20 mouse cellular contexts compared by ENCODE assay signal in the genomic region with DNA sequence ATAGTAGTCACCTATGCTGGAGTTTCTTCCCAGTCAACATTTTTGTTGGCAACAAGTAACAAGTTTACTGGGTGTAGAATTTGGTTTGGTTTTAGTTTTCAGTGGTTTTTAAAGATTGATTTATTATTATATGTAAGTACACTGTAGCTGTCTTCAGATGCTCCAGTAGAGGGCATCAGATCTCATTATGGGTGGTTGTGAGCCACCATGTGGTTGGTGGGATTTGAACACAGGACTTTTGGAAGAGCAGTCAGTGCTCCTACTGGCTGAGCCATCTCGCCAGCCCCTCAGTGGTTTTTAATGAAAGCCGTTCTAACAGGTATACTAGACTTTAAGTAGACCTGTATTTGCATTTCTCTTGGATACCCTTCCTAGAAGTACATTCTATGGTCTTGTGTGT. TPM values are rescaled to one million over a fixed set of nuclear protein-coding genes. Genes with fewer than 3 reads are reported as not detected.
DNase-seq lines count a peak whose midpoint lies in the region; ATAC-seq and TF ChIP-seq lines count a peak whose summit lies in the region.
"Had no signal": no experiment of that assay in that cellular context is flagged by ENCODE, and none has a peak within 500 bp of the region (broad histone marks: within the 10 kb centered on the region; RNA-seq: fewer than 3 reads in every experiment).

No protein-coding gene starts in this region.

- no peaks in the 10 kb centered on the region for H3K4me1 ChIP-seq in heart, adult 2 months (ENCODE audit: control insufficient read depth, insufficient read depth, low read length)
- peaks cover 7 to 16% of the 10 kb centered on the region in 2 experiments for H3K4me1 ChIP-seq in liver, embryonic 14.5 days (replicated peaks; ENCODE audit: control insufficient read depth in 2 of 2, insufficient read depth in 2 of 2, low read length in 1 of 2)
- H3K4me1 ChIP-seq in liver, embryonic 11.5 days (replicated peaks; ENCODE audit: control insufficient read depth, insufficient read depth, low read length): peaks cover 13% of the 10 kb centered on the region
- H3K4me1 ChIP-seq in CH12.LX (ENCODE audit: control insufficient read depth in 1 of 2, insufficient read depth in 2 of 2): peaks cover 5 to 40% of the 10 kb centered on the region in 2 experiments; a peak in 2 of 4 replicates
- H3K4me1 ChIP-seq in stomach, postnatal 0 days (replicated peaks; ENCODE audit: control insufficient read depth, insufficient read depth): no peaks in the 10 kb centered on the region

- no peaks in the 10 kb centered on the region for H3K79me2 ChIP-seq in heart, adult 2 months (replicated peaks; ENCODE audit: control insufficient read depth, insufficient read depth, low read length)
- H3K79me2 ChIP-seq in CH12.LX (replicated peaks; ENCODE audit: control insufficient read depth, extremely low read depth, insufficient read depth, poor library complexity, severe bottlenecking): no peaks in the 10 kb centered on the region

- H3K27ac ChIP-seq in heart, adult 2 months: no peak overlapping the region
- no peak overlapping the region for H3K27ac ChIP-seq in liver, embryonic 14.5 days
- H3K27ac ChIP-seq in liver, embryonic 11.5 days (ENCODE audit: low read depth, low read length): no peak overlapping the region
- H3K27ac ChIP-seq in CH12.LX (ENCODE audit: insufficient read depth, low read depth): no peak overlapping the region
- no peak overlapping the region for H3K27ac ChIP-seq in stomach, postnatal 0 days (replicated peaks)
- H3K27ac ChIP-seq: embryonic facial prominence, embryonic 15.5 days; forebrain, embryonic 15.5 days; heart, embryonic 13.5 days; hindbrain, embryonic 14.5 days had no signal

- dilution Hi-C loops in CH12.LX (cut with MboI; ENCODE audit: extremely low pct_ligation_motif_present, extremely low pct_unique_long_range_greater_than_20kb, low sequenced_read_pairs): no loop called here

- in situ Hi-C loops in CH12.LX (cut with MboI; ENCODE audit: low pct_ligation_motif_present, low pct_unique_long_range_greater_than_20kb, low sequenced_read_pairs): loop anchor here (25.0 kb wide), 1 partner anchor 129 kb away; the partner anchor contains the start of gene Ccdc63

- H3K4me3 ChIP-seq in heart, adult 2 months: no peak overlapping the region
- H3K4me3 ChIP-seq in liver, embryonic 14.5 days (ENCODE audit: insufficient read depth in 1 of 2, low read depth in 2 of 2, low read length in 2 of 2): no peak overlapping the region
- H3K4me3 ChIP-seq in liver, embryonic 11.5 days (ENCODE audit: low read depth, low read length): no peak overlapping the region
- H3K4me3 ChIP-seq in CH12.LX (replicated peaks in 1 of 3; ENCODE audit: low read depth in 2 of 3, low read length in 2 of 3, poor library complexity in 1 of 3): no peak overlapping the region
- no peak overlapping the region for H3K4me3 ChIP-seq in stomach, postnatal 0 days (ENCODE audit: low read depth, low read length)
- H3K4me3 ChIP-seq: embryonic facial prominence, embryonic 15.5 days; forebrain, embryonic 15.5 days; heart, embryonic 13.5 days had no signal

- 96% methylated on average over 2 of the region's 2 CpGs for WGBS in heart, adult 2 months
- 73% methylated on average over 2 of the region's 2 CpGs for WGBS in liver, embryonic 14.5 days (ENCODE audit: insufficient replicate concordance)
- 84% methylated on average over 2 of the region's 2 CpGs for WGBS in liver, embryonic 11.5 days
- 92% methylated on average over 2 of the region's 2 CpGs for WGBS in stomach, postnatal 0 days

- no peaks in the 10 kb centered on the region for H3K27me3 ChIP-seq in heart, adult 2 months (ENCODE audit: control insufficient read depth, insufficient read depth, low read length)
- H3K27me3 ChIP-seq in liver, embryonic 14.5 days (ENCODE audit: control insufficient read depth, insufficient read depth, low read length): no peaks in the 10 kb centered on the region
- H3K27me3 ChIP-seq in liver, embryonic 11.5 days (replicated peaks; ENCODE audit: control insufficient read depth, insufficient read depth, low read length): no peaks in the 10 kb centered on the region
- no peaks in the 10 kb centered on the region for H3K27me3 ChIP-seq in CH12.LX (replicated peaks)
- H3K27me3 ChIP-seq in stomach, postnatal 0 days (ENCODE audit: control insufficient read depth, insufficient read depth, low read length): no peaks in the 10 kb centered on the region
- H3K27me3 ChIP-seq: embryonic facial prominence, embryonic 15.5 days; forebrain, embryonic 15.5 days; heart, embryonic 13.5 days had no signal

- no peak overlapping the region for H3K9ac ChIP-seq in heart, adult 2 months (ENCODE audit: low read depth, low read length)
- H3K9ac ChIP-seq in liver, embryonic 14.5 days (replicated peaks): no peak overlapping the region
- no peak overlapping the region for H3K9ac ChIP-seq in liver, embryonic 11.5 days (ENCODE audit: low read depth, low read length)
- H3K9ac ChIP-seq in CH12.LX (ENCODE audit: insufficient read depth, low read depth): no peak overlapping the region
- no peak overlapping the region for H3K9ac ChIP-seq in stomach, postnatal 0 days (ENCODE audit: low read length)
- H3K9ac ChIP-seq: embryonic facial prominence, embryonic 15.5 days; forebrain, embryonic 15.5 days; heart, embryonic 13.5 days; hindbrain, embryonic 14.5 days had no signal

- ATAC-seq in liver, embryonic 14.5 days (ENCODE audit: insufficient read depth): no peak
- ATAC-seq in liver, embryonic 11.5 days (replicated peaks; ENCODE audit: low FRiP score): no peak
- no peak for ATAC-seq in stomach, postnatal 0 days (ENCODE audit: low FRiP score, low TSS enrichment)
- ATAC-seq: forebrain, embryonic 15.5 days had no signal

- H3K36me3 ChIP-seq in heart, adult 2 months (ENCODE audit: control insufficient read depth, insufficient read depth, low read length): no peaks in the 10 kb centered on the region
- no peaks in the 10 kb centered on the region for H3K36me3 ChIP-seq in liver, embryonic 14.5 days (replicated peaks; ENCODE audit: control insufficient read depth, insufficient read depth, low read depth)
- H3K36me3 ChIP-seq in liver, embryonic 11.5 days (ENCODE audit: control insufficient read depth, insufficient read depth, low read length): no peaks in the 10 kb centered on the region
- H3K36me3 ChIP-seq in CH12.LX (replicated peaks in 1 of 2; ENCODE audit: control insufficient read depth in 1 of 2, insufficient read depth in 1 of 2, low read length in 1 of 2): peaks cover 5 to 6% of the 10 kb centered on the region in 2 experiments
- no peaks in the 10 kb centered on the region for H3K36me3 ChIP-seq in stomach, postnatal 0 days (ENCODE audit: control insufficient read depth, insufficient read depth, low read length)
- H3K36me3 ChIP-seq: embryonic facial prominence, embryonic 15.5 days; forebrain, embryonic 15.5 days; heart, embryonic 13.5 days had no signal

- TF ChIP-seq CTCF in heart, adult 2 months (IDR thresholded peaks at IDR 0.05): peak; percentile 32
- peak; percentile 33 for TF ChIP-seq CTCF in liver, embryonic 14.5 days (IDR thresholded peaks at IDR 0.05; ENCODE audit: low read depth)
- peak in 1 of 2 experiments; percentile 56; a peak in 2 of 4 replicates for TF ChIP-seq CTCF in CH12.LX (conservative IDR thresholded peaks at IDR 0.05 in 1 of 2, IDR thresholded peaks at IDR 0.05 in 1 of 2; ENCODE audit: low read depth in 2 of 2, low read length in 2 of 2)
- TF ChIP-seq CTCF in stomach, postnatal 0 days (IDR thresholded peaks at IDR 0.05; ENCODE audit: low read depth): peak; percentile 54

- TF ChIP-seq EP300 in heart, adult 2 months (IDR thresholded peaks at IDR 0.05; ENCODE audit: insufficient read depth, low read depth, low read length): no peak
- no peak for TF ChIP-seq EP300 in liver, embryonic 14.5 days (IDR thresholded peaks at IDR 0.05; ENCODE audit: low read depth)
- no peak for TF ChIP-seq EP300 in CH12.LX (IDR thresholded peaks at IDR 0.05; ENCODE audit: low read length)
- TF ChIP-seq EP300 in stomach, postnatal 0 days (optimal IDR thresholded peaks at IDR 0.05): no peak

- no peaks in the 10 kb centered on the region for H3K9me3 ChIP-seq in liver, embryonic 14.5 days (ENCODE audit: control insufficient read depth, low read length)
- no peaks in the 10 kb centered on the region for H3K9me3 ChIP-seq in liver, embryonic 11.5 days (ENCODE audit: control insufficient read depth, low read length)
- no peaks in the 10 kb centered on the region for H3K9me3 ChIP-seq in CH12.LX (replicated peaks; ENCODE audit: low read length)
- H3K9me3 ChIP-seq in stomach, postnatal 0 days (ENCODE audit: control insufficient read depth, low read length): no peaks in the 10 kb centered on the region
- H3K9me3 ChIP-seq: embryonic facial prominence, embryonic 15.5 days; forebrain, embryonic 15.5 days; heart, embryonic 13.5 days had no signal

- intact Hi-C loops in heart, adult 2 months (cut with DNase I): loop anchor here (2.0 to 5.0 kb wide), 3 partner anchors 15 to 126 kb away; partner anchors contain the start of gene Arpc3
- intact Hi-C loops in heart, postnatal 10 days (cut with DNase I): loop anchor here (5.0 to 10.0 kb wide), 2 partner anchors 126 to 379 kb away; partner anchors contain the start of genes Arpc3 and P2rx7

- H3K4me2 ChIP-seq in liver, embryonic 14.5 days (ENCODE audit: low read depth): no peak overlapping the region
- no peak overlapping the region for H3K4me2 ChIP-seq in liver, embryonic 11.5 days
- no peak overlapping the region for H3K4me2 ChIP-seq in CH12.LX (ENCODE audit: insufficient read depth, low read depth, poor library complexity, severe bottlenecking)
- no peak overlapping the region for H3K4me2 ChIP-seq in stomach, postnatal 0 days (replicated peaks; ENCODE audit: low read depth)
- H3K4me2 ChIP-seq: embryonic facial prominence, embryonic 15.5 days; forebrain, embryonic 15.5 days; heart, embryonic 13.5 days; hindbrain, embryonic 14.5 days; midbrain, embryonic 11.5 days had no signal

- no peak; the same call in 1 of the 2 replicates for TF ChIP-seq RAD21 in CH12.LX (IDR thresholded peaks at IDR 0.05; ENCODE audit: low read depth, low read length)

- DNase-seq in heart, adult 2 months: no peak
- DNase-seq in heart, postnatal 10 days: no peak
- DNase-seq in liver, embryonic 14.5 days (ENCODE audit: low read depth in 3 of 3, low spot score in 3 of 3): no peak
- no peak for DNase-seq in liver, embryonic 11.5 days (ENCODE audit: low spot score)
- no peak for DNase-seq in CH12.LX (ENCODE audit: extremely low read depth)
- no peak for DNase-seq in stomach, postnatal 0 days (ENCODE audit: low spot score)
- no peak for DNase-seq in B cell, adult 2 months
- DNase-seq: adrenal gland, postnatal 36 days; cerebellum, adult 11 months; cerebellum, adult 9-11 months; gastrocnemius, postnatal 25 days; heart, adult 18-20 months; kidney, adult 11 months; kidney, postnatal 25 days; lung, postnatal 14 days had no signal

- no peak for TF ChIP-seq POLR2A in heart, adult 2 months (IDR thresholded peaks at IDR 0.05; ENCODE audit: insufficient read depth, low read depth, low read length)
- no peak for TF ChIP-seq POLR2A in CH12.LX (IDR thresholded peaks at IDR 0.05; ENCODE audit: low read depth, low read length)

RNA-seq across cellular contexts. Expression of gene Tctn1, which starts 1.7 kb away (rescaled TPM):
- 1 to 10 TPM; 3.2 to 3.9 TPM for total RNA-seq in heart, adult 2 months (2021)
- polyA plus RNA-seq in heart, adult 2 months (2012; rRNA removed): 9.4 and 9.8 TPM in 2 replicates
- total RNA-seq in heart, postnatal 10 days (2021): 1 to 10 TPM; 5.4 to 5.5 TPM
- 1.7 and 2.0 TPM in 2 replicates for polyA plus RNA-seq in liver, embryonic 14.5 days (2012; rRNA removed)
- polyA plus RNA-seq in liver, embryonic 14.5 days (2014; fragmentation: Nextera tagmentation; extraction: Ambion mirVana): 0.50 and 0.58 TPM in 2 replicates
- 2.1 and 3.1 TPM in 2 replicates for polyA plus RNA-seq in liver, embryonic 11.5 days (2014; fragmentation: Nextera tagmentation; extraction: Ambion mirVana)
- total RNA-seq in CH12.LX (2012; rRNA removed): 7.6 and 8.8 TPM in 2 replicates
- total RNA-seq in CH12.LX (2014; rRNA removed): 2.6 and 2.9 TPM in 2 replicates
- polyA plus RNA-seq in CH12.LX (2012; ENCODE audit: insufficient read length, low read depth): 3.7 and 4.4 TPM in 2 replicates
- polyA plus RNA-seq in stomach, postnatal 0 days (2015; fragmentation: Nextera tagmentation; extraction: Ambion mirVana): 2.3 TPM in 2 replicates

RNA-seq across cellular contexts. Expression of gene Pptc7, which starts 18.2 kb away (rescaled TPM):
- total RNA-seq in heart, adult 2 months (2021): 100 to 1,000 TPM; 108 to 133 TPM
- polyA plus RNA-seq in heart, adult 2 months (2012; rRNA removed): 77.5 and 122 TPM in 2 replicates
- total RNA-seq in heart, postnatal 10 days (2021): 10 to 100 TPM; 63.4 to 83.1 TPM
- 3.5 and 3.6 TPM in 2 replicates for polyA plus RNA-seq in liver, embryonic 14.5 days (2012; rRNA removed)
- 2.7 and 2.9 TPM in 2 replicates for polyA plus RNA-seq in liver, embryonic 14.5 days (2014; fragmentation: Nextera tagmentation; extraction: Ambion mirVana)
- polyA plus RNA-seq in liver, embryonic 11.5 days (2014; fragmentation: Nextera tagmentation; extraction: Ambion mirVana): 6.7 and 8.2 TPM in 2 replicates
- total RNA-seq in CH12.LX (2012; rRNA removed): 17.1 and 19.9 TPM in 2 replicates
- total RNA-seq in CH12.LX (2014; rRNA removed): 25.6 and 25.9 TPM in 2 replicates
- polyA plus RNA-seq in CH12.LX (2012; ENCODE audit: insufficient read length, low read depth): 22.2 and 23.6 TPM in 2 replicates
- 7.8 and 8.2 TPM in 2 replicates for polyA plus RNA-seq in stomach, postnatal 0 days (2015; fragmentation: Nextera tagmentation; extraction: Ambion mirVana)

RNA-seq across cellular contexts. Expression of gene Hvcn1, which starts 59.3 kb away (rescaled TPM):
- 1 to 10 TPM in 1 of 2 experiments, under 1 TPM in 1; 0.81 to 1.5 TPM for total RNA-seq in heart, adult 2 months (2021)
- 2.4 and 2.9 TPM in 2 replicates for polyA plus RNA-seq in heart, adult 2 months (2012; rRNA removed)
- 1 to 10 TPM; 2.2 to 2.3 TPM for total RNA-seq in heart, postnatal 10 days (2021)
- polyA plus RNA-seq in liver, embryonic 14.5 days (2012; rRNA removed): 1.2 and 1.3 TPM in 2 replicates
- polyA plus RNA-seq in liver, embryonic 14.5 days (2014; fragmentation: Nextera tagmentation; extraction: Ambion mirVana): 1.5 and 1.6 TPM in 2 replicates
- polyA plus RNA-seq in liver, embryonic 11.5 days (2014; fragmentation: Nextera tagmentation; extraction: Ambion mirVana): 3.1 and 4.3 TPM in 2 replicates
- total RNA-seq in CH12.LX (2012; rRNA removed) (156 and 167 TPM in 2 replicates), CH12.LX (2014; rRNA removed) (132 and 143 TPM in 2 replicates)
- polyA plus RNA-seq in CH12.LX (2012; ENCODE audit: insufficient read length, low read depth): 145 and 159 TPM in 2 replicates
- polyA plus RNA-seq in stomach, postnatal 0 days (2015; fragmentation: Nextera tagmentation; extraction: Ambion mirVana): 2.8 and 3.1 TPM in 2 replicates

Comparison
In these comparisons a context has a peak if more than half of its experiments do, and no peak if none do; other contexts are left out.
1. RNA of gene Hvcn1, which starts 59.3 kb away (polyA plus RNA-seq): 145 to 159 TPM in CH12.LX; 3.1 to 4.3 TPM in liver, embryonic 11.5 days, 2.4 to 2.9 TPM in heart, adult 2 months, 2.8 to 3.1 TPM in stomach, postnatal 0 days and 1.2 to 1.6 TPM in liver, embryonic 14.5 days; every median in the first group is over 10 times any median in the second.